Mouse (Mus musculus) megakaryocyte-erythroid progenitor cell, adult 5-6 weeks (primary cell): ENCODE measurements around the gene Slc10a1. TPM values are rescaled to one million over a fixed set of nuclear protein-coding genes. Genes with fewer than 3 reads are reported as not detected.

Experiments
- ATAC-seq: replicated peaks from 2 replicates; pipeline ENCODE4 v1.8.0; 2016; ENCODE audit warnings: mild to moderate bottlenecking, inconsistent platforms; ENCODE audit not compliant: severe bottlenecking, poor library complexity, low FRiP score, low TSS enrichment
- total RNA-seq, 2 experiments: library from RNA; stranded (forward) in 1 of 2; stranded (reverse) in 1 of 2; fragments of 200-1000, 215-1000 nt in 1 of 2; fragments of >200 nt in 1 of 2; fragmentation: Nextera tagmentation in 1 of 2; gene quantifications; 2 replicates each; pipeline ENCODE4 v1.2.3; 2014 to 2017

The Slc10a1 gene
- total RNA-seq, 2 experiments from 2014 or later: not detected

GRCm38 (mm10) chr12:80932865-80933264 lies 35.6 kb downstream of the Slc10a1 start:
- no peak for ATAC-seq

- no peak for ATAC-seq
Observed at GRCm38 (mm10) chr12:80931402-80932140, 36.9 kb downstream of the Slc10a1 start.

- ATAC-seq: peak; percentile 89
Observed at GRCm38 (mm10) chr12:80930141-80930540, 38.4 kb downstream of the Slc10a1 start.

DNA sequence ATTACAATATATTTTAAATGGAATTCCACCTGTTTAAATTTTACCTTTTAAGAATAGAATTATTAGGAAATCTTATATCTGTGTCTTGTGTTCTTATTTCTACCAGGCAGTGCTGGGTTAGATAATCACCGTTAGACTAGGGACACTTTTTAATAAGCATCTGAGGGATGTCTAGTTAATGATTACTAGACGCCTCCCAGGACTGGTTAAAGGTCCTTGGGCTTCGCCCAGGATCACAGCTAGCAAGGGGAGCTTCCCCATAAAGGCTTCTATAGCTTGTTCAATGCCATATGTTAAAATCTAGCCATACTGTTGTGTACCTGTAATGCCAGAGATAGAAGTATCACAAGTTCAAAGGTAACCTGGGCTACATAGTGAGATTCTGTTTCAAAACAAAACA lies 39.6 kb downstream of the Slc10a1 start:
- no peak for ATAC-seq

DNA sequence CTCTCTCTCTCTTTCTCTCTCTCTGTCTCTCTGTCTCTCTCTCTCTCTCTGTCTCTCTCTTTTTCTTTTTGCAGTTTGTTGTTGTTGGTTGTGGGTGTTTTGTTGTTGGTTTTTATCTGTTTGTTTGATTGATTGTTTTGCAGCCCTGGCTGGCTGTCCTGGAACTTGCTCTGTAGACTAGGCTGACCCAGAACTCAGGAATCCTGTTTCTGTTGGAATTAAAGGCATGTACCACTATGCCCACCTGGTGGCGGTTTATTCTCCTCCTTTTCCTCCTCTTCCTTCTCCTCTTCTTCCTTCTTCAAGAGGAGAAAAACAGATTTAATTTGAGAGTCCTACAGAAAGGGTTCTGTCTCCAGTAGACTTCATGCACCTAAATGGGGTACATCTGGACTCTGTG lies 41.0 kb downstream of the Slc10a1 start:
- ATAC-seq: no peak

DNA sequence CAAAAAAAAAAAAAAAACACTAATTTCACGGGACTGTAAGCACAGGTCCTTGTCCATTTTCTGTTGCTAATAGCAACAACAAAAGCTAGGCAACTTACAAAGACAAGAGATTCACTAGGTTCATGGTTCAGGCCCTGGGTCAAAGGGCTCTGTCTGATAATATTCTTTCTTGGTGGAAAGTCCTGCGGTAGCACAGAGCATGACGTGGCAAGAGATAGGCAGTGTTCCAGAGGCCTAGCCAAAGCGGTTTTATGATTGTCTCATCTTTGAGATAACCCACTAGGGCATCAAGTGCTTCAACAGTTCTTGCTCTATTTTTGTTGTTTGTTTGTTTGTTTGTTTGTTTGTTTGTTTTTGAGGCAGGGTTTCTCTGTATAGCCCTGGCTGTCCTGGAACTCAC lies 42.0 kb downstream of the Slc10a1 start:
- ATAC-seq: peak; percentile 93

DNA sequence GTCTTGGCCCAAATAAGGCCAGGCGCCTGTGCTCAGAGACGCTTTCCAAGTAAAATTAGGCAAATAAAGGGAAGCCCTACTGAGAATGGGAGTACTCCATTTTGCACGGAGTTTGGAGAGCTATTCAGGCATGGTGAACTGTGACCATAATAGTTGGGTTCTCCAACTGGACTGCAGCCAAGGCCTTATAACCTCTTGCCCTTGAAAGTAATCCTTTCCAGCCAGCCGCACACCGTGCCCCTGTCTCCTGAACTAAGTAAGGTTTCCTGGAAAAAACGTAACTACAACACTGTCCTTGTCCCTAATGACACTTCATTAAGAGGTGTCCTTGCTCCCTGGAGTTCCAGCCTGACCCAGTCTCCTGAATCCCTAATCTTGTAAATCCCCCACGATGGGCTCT lies 42.6 kb downstream of the Slc10a1 start:
- no peak for ATAC-seq

- ATAC-seq: no peak
Observed at GRCm38 (mm10) chr12:80924205-80924604, 44.3 kb downstream of the Slc10a1 start.

DNA sequence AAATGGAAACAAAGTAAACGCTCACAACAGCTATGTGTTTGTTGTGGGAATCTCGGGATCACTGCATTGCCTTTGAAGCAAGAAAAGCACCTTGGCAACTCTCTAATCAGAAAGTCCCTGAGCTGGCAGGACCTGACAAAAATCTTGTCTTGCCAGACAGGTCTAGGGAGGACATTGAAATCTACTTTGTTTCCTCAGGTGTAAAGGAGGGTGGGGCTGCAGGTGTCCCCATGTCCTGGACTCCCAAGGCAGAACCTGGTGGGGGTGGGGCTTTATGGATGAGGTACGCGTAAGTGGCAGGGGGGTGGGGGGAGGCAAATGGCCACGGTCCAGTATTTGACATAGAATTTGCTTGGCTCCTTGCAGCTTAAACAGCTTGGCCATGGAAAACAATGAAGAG lies 44.9 kb downstream of the Slc10a1 start:
- ATAC-seq: no peak

- no peak for ATAC-seq
Observed at GRCm38 (mm10) chr12:80922869-80923268, 45.6 kb downstream of the Slc10a1 start.

- ATAC-seq: no peak
Observed at GRCm38 (mm10) chr12:80921301-80921700, 47.2 kb downstream of the Slc10a1 start.

- ATAC-seq: peak; percentile 63; the same call in 1 of the 2 replicates
Observed at GRCm38 (mm10) chr12:80917764-80918163, 50.7 kb downstream of the Slc10a1 start.

- ATAC-seq: no peak
Observed at GRCm38 (mm10) chr12:80909631-80910030, 58.9 kb downstream of the Slc10a1 start.

Other genes with a start within 250 kb of the Slc10a1 start
- not detected in 2 replicates for gene Ccdc177, start 208.0 kb downstream of the Slc10a1 start, total RNA-seq (2014; fragmentation: Nextera tagmentation)
- not detected in 2 replicates for gene Ccdc177, start 208.0 kb downstream of the Slc10a1 start, total RNA-seq (2017)
- 26.0 and 27.0 TPM in 2 replicates for gene Susd6, start 178.2 kb downstream of the Slc10a1 start, total RNA-seq (2014; fragmentation: Nextera tagmentation)
- 17.3 and 26.4 TPM in 2 replicates for gene Susd6, start 178.2 kb downstream of the Slc10a1 start, total RNA-seq (2017)
- gene Srsf5, start 23.2 kb downstream of the Slc10a1 start, total RNA-seq (2014; fragmentation: Nextera tagmentation): 313 and 330 TPM in 2 replicates
- 760 and 1,064 TPM in 2 replicates for gene Srsf5, start 23.2 kb downstream of the Slc10a1 start, total RNA-seq (2017)
- 1.0 and 1.2 TPM in 2 replicates for gene Smoc1, start 58.1 kb upstream of the Slc10a1 start, total RNA-seq (2014; fragmentation: Nextera tagmentation)
- gene Smoc1, start 58.1 kb upstream of the Slc10a1 start, total RNA-seq (2017): 0.42 TPM in 1 of 2 replicates, not detected in the other